Mouse (Mus musculus) duodenum, adult 2 months (tissue): ENCODE measurements around the gene Gzme. TPM values are rescaled to one million over a fixed set of nuclear protein-coding genes. Genes with fewer than 3 reads are reported as not detected.

Source experiments
- polyA plus RNA-seq: library from polyadenylated mRNA; depleted of rRNA; stranded (reverse); fragments of >200 nt; gene quantifications from 2 replicates; pipeline ENCODE4 v1.2.3, GENCODE M21; 2012; ENCODE audit warnings: low replicate concordance; rRNA removed

The Gzme gene
- polyA plus RNA-seq = not detected in 2 replicates

DNA sequence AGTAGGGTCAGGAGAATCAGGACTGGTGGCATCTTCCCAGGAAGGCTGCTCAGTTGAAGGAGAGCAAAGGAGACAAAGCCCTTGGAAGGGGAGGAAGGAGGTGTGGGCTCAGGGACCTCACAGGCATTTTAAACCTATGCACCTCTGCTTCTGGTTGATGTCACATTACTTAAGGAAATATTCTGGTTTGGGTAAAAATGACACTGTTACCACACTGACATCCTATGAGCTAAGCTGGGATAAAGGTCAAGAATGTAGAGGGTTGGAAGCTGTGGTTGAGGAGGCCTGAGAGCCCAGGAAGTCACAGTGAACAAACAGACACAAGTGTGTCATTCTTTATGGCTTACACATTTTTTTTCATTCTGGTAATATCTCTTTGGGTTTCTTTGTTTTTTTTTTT lies at the start of gene Gzme:
Gene Gzme, minus strand, starts transcription at position 101 of the 400 bp plus-strand sequence.

DNA sequence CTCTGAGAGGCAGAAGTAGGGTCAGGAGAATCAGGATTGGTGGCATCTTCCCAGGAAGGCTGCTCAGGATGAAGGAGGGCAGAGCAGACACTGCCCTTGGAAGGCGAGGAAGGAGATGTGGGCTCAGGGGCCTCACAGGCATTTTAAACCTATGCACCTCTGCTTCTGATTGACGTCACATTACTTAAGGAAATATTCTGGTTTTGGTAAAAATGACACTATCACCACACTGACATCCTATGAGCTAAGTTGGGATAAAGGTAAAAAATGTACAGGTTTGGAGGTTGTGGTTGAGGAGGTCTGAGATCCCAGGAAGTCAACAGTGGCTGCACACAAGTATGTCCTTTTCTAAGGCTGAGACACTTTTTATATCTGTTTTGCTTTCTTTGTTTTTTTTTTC lies 39.1 kb upstream of the Gzme start, which contains the start of gene Gzmg:
Gene Gzmg, minus strand, starts transcription at position 101 of the 400 bp plus-strand sequence.

DNA sequence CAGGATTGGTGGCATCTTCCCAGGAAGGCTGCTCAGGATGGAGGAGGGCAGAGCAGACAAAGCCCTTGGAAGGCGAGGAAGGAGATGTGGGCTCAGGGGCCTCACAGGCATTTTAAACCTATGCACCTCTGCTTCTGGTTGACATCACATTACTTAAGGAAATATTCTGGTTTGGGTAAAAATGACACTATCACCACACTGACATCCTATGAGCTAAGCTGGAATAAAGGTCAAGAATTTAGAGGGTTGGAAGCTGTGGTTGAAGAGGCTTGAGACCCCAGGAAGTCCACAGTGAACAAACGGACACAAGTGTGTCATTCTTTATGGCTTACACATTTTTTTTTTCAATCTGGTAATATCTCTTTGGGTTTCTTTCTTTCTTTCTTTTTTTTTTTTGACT lies 12.1 kb upstream of the Gzme start, which contains the start of gene Gzmd:
Gene Gzmd, minus strand, starts transcription at position 101 of the 400 bp plus-strand sequence.

DNA sequence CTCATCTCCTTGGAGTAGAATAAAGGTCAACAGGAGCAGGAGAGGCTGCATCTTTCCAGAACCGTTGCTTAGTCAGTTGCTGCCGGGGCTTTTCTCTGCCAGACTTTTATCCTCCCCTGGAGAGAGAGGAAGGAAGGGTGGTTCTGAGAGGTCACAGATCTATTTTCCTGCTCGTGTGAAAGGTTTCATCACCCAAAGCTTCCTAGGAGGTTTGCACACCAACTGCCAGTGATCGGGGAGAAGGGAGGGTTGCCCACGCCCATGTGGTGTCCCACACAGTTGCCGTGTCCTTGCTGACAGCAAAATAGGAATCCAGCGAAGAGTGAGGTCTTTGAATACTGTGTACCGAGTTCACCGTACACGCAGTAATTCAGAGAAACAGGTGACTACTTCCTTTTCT lies 18.0 kb downstream of the Gzme start, which contains the start of gene Ctsg:
Gene Ctsg, minus strand, starts transcription at position 189 of the 400 bp plus-strand sequence.

DNA sequence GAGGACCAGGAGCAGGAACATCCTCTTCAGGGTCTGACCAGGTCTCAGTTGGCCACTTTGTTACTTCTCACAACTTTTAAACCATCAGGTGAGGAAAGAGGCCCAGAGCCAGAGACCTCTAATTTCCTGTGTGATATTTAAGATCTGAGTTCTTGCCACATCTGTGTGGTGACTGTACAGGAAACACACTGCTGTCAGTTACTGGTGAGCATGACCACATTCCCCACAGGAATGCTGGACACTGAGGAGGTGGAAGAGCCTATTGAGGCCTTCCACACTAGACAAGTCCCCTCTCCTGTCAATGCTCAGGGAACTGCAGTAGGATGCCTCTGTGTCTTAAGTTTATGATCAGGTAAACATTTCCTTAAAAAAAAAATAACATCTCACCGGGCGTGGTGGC lies 35.3 kb downstream of the Gzme start, which contains the start of gene Mcpt8:
Gene Mcpt8, minus strand, starts transcription at position 107 of the 400 bp plus-strand sequence.

Other genes with a start within 250 kb of the Gzme start
- 0.15 and 0.32 TPM in 2 replicates for gene Cbln3, start 236.2 kb downstream of the Gzme start, polyA plus RNA-seq
- 15.1 and 17.9 TPM in 2 replicates for gene Khnyn, start 235.7 kb downstream of the Gzme start, polyA plus RNA-seq
- gene Sdr39u1, start 220.3 kb downstream of the Gzme start, polyA plus RNA-seq = 31.1 and 34.9 TPM in 2 replicates
- gene Cma1, start 175.9 kb downstream of the Gzme start, polyA plus RNA-seq = not detected in 2 replicates
- gene Cma2, start 169.6 kb downstream of the Gzme start, polyA plus RNA-seq = 0.12 TPM in 1 of 2 replicates, not detected in the other
- 5.8 and 12.7 TPM in 2 replicates for gene Mcpt1, start 102.7 kb downstream of the Gzme start, polyA plus RNA-seq
- gene Mcpt9, start 90.1 kb downstream of the Gzme start, polyA plus RNA-seq = 0.05 TPM in 1 of 2 replicates, not detected in the other
- gene Mcpt2, start 78.6 kb downstream of the Gzme start, polyA plus RNA-seq = 0.43 and 1.5 TPM in 2 replicates
- gene Mcpt4, start 58.3 kb downstream of the Gzme start, polyA plus RNA-seq = 0.15 and 0.81 TPM in 2 replicates
- not detected in 2 replicates for gene Mcpt8, start 35.4 kb downstream of the Gzme start, polyA plus RNA-seq
- not detected in 2 replicates for gene Ctsg, start 18.1 kb downstream of the Gzme start, polyA plus RNA-seq
- gene Gzmd, start 12.0 kb upstream of the Gzme start, polyA plus RNA-seq = not detected in 2 replicates
- gene Gzmg, start 39.0 kb upstream of the Gzme start, polyA plus RNA-seq = not detected in 2 replicates
- not detected in 2 replicates for gene Gzmn, start 54.0 kb upstream of the Gzme start, polyA plus RNA-seq
- gene Gzmf, start 90.8 kb upstream of the Gzme start, polyA plus RNA-seq = not detected in 2 replicates
- not detected in 2 replicates for gene Gzmc, start 114.0 kb upstream of the Gzme start, polyA plus RNA-seq
- 3.8 and 9.8 TPM in 2 replicates for gene Gzmb, start 141.6 kb upstream of the Gzme start, polyA plus RNA-seq
- 0.75 TPM in 1 of 2 replicates, not detected in the other for gene Atp12a, start 244.4 kb upstream of the Gzme start, polyA plus RNA-seq